Mouse (Mus musculus) liver, postnatal 0 days (tissue): ENCODE results near the gene Coasy.

ENCODE experiments used
- CTCF ChIP-seq: sonication (generic); IDR thresholded peaks from 2 replicates; pipeline ENCODE4 v1.5.1; 2016; ENCODE audit warnings: antibody characterized with exemption, low read depth
- EP300 ChIP-seq: IDR thresholded peaks from 2 replicates; pipeline ENCODE4 v1.6.1; 2016; ENCODE audit warnings: antibody characterized with exemption, low read depth, mild to moderate bottlenecking

GRCm38 (mm10) chr11:101061049-101061448 is 21.3 kb upstream of the Coasy start:
- no peak for TF ChIP-seq CTCF
- no peak for TF ChIP-seq EP300
